Mouse (Mus musculus) c-Kit-negative CD71-positive TER-119-positive erythroid progenitor cells, embryonic 14.5 days (primary cell): Measurements from ENCODE around the gene Cblb.

Source experiments
- DNase-seq: peaks from one replicate; pipeline ENCODE4 v3.0.0-alpha.2; 2013; ENCODE audit warnings: low read depth, low spot score

The Cblb gene

DNA sequence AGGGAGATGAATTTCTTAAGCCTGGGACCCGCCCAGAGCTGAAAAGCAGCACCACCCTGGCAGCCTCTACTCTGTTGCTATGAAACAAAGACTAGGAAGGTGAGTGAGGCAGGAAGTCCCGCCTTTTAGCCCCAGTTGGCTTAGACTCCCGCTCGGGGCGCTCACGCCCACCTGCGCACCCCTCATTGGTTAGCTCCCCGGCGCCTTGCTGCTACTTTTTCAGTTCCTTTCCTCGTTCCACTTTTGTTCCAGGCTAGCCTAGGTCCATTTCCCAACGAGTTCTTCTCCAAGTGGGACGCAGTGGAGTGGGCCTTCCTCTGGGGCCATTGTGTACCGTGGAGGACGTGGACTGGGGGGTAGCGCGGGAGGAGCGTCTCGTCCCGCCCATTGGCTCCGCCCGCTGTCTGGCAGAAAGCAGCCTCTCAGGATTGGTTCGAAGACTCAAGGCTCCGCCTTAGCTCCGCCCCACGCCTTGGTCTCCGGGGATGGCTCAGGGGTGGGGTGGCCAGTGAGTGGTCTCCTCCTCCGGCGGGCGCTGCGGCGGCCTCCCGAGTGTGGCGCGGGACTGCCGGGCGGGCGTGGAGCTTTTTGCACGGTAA lies at the start of gene Cblb:
Gene Cblb (plus strand): TSS at position 135 of the 599 bp plus-strand sequence.
- peak; percentile 91 for DNase-seq

GRCm38 (mm10) chr16:51985436-51985835 lies 45.6 kb upstream of the Cblb start:
- no peak for DNase-seq

DNA sequence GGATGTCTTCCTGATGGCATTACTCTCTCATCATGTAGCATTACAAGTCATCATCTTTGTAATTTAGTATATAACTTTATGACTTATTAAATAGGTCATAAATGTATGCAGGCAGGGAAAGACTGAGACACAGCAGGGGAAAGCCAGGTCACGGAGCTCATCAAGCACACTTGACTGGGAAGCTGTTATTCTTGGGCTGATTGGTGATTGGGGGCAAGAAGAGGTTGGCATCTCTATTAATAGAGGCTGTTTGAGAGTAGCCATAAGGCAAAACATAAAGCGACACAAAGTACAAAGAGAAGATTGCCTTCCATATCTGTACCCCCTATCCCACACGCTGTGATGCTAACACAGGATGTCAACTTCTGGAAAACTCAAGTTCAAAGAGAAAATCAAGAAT lies 44.8 kb upstream of the Cblb start:
- no peak for DNase-seq

DNA sequence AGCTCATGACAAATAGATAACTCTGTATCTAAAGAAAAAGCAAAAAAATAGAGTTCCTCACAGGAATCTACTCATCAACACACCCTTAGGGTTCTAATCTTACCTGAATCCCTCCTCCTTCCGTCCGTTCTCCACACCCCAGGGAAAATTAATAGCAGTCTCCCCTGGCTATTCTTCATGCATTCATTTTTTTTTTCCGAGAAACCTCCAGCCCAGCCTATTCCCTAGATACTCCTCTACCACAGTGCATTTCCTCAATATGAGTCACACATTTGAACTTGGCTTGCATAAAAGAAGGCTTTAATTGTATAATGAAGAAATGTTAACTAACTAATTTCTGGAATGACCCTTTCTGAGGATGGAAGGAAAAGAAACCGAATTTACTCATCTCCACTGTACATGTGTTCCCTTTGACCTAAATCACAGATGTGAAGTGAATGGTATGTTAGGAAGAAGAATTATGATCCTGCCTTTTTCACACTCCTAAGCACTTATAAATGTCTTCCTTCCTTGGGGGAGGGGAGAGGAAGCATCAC lies 43.9 kb upstream of the Cblb start:
- no peak for DNase-seq

- DNase-seq = no peak
Observed at GRCm38 (mm10) chr16:51988027-51988426, 43.0 kb upstream of the Cblb start.

DNA sequence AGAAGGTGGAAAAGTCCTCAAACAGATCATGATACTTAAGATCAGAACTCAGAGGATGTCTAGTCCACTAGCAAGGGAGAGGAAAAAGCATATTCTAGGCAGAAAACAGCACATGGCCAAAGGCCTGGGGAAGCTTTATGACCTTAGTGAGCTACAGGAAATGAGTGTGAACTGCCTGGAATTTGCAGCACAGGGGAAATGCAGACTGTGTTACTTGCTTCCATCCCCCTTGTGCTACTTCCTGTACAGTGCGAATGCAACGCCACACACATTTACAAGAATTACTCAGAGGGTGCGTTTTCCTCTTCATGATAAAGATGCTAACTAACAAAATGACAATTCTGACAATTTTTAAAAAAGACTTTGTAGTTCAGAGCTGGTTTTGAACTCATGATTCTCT lies 41.8 kb upstream of the Cblb start:
- DNase-seq = no peak

DNA sequence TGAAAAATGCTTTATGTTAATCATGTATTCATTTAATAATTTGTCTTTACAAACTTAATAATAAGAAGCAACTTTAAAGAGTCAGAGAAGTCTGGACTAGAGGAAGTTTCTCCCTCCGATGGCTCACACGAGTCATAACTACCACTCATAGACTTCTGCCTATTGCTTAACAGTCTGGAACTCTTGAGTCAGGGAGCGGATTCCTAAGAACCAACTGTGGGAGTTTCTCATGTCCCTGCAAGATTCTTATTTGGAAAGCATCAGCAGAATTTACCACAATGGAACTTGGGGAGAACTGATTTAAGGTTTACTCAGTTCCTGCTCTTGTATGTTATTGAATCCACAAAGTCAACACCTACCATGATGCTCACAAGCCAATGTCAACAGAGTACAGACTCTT lies 31.0 kb upstream of the Cblb start:
- DNase-seq = no peak

- DNase-seq = no peak
Observed at GRCm38 (mm10) chr16:52000801-52001200, 30.2 kb upstream of the Cblb start.

GRCm38 (mm10) chr16:52007006-52007405 lies 24.0 kb upstream of the Cblb start:
- no peak for DNase-seq

GRCm38 (mm10) chr16:52008471-52008870 lies 22.6 kb upstream of the Cblb start:
- DNase-seq = no peak

DNA sequence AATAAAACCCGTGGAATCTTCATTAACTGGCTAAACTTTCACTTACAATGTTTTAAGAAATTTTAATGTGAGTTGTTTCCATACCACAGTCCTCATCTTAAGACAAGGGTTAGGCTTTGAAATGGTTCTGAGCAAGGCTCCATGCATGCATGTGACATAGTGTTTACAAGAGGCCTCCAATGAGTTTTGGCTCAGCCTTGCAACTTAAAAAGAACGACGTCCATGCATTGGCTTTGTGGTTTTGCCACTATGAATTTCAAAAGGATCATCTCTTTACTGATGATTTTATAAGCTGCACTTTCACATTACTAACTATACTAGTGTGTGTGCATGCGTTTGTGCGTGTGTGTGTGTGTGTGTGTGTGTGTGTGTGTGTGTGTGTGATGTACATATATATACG lies 21.6 kb upstream of the Cblb start:
- DNase-seq = no peak

GRCm38 (mm10) chr16:52012984-52013383 lies 18.0 kb upstream of the Cblb start:
- DNase-seq = no peak

DNA sequence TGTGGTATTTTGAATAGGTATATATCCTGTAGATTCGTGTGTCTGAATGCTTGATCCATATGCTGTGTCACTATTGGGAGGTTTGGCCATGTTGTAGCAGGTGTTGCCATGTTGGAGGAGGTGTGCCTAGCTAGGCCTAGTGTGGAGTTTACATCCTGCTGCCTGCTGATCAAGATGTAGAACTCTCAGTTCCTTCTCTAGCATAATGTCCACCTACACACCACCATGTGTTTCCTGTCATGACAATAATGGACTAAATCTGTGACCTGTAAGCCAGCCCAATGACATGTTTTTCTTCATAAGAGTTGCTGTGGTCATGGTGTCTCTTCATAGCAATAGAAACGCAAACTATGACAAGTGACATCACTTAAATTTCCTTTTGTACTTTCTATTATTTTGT lies 17.2 kb upstream of the Cblb start:
- no peak for DNase-seq

DNA sequence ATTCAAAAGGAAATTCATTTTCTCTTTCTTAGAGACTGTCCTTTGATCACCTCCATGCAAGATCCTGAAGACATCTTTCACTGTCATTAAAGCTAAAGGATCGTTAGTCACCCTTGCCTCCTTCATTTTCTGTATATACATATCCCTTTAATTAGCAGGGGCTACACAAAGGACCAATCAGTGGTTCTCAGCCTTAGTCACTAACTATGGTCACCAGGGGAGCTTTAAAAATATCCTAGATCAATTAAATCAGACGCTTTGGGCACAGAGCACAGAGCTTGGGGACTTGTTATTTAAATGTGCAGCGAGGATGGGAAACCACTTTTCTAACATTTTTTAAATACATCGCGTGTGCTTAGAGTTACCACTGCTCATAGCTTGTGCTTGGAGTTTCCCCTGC lies 7.6 kb upstream of the Cblb start:
- no peak for DNase-seq

DNA sequence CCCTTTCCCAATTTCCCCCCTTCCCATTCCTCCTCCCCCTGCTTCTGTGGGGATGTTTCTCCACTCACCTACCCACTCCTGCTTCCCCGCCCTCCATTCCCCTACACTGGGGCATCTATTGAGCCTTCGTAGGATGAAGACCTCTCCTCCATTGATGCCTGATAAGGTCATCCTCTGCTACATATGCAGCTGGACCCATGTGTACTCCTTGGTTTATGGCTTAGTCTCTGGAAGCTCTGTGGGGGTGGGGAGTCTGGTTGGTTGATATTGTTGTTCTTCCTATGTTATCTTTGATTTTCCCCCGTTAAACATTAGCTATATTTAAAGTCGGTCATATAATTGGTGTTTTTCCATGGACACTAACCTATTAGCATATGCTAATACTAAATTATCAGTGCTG lies 3.7 kb upstream of the Cblb start:
- DNase-seq = no peak

DNA sequence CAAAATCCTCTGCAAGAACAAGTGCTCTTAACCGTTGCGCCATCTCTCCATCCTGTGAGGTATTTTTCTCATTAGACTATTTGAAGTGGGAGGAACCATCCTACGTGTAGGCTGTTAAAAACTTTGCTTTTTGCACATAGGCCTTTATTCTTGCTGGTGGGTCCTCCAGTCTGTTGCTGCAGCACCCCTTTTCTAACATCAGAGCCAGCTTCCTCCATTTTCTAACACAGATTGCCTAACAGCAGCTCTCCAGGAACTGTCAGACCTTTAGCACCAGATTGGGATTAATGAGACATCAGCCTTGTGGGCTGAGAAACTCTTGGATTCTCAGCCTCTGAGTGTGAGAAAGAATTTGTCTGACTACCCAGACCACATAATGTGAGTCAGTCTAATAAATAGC lies 2.0 kb upstream of the Cblb start:
- no peak for DNase-seq

- DNase-seq = peak; percentile 17
Observed at GRCm38 (mm10) chr16:52031712-52032251, 757 bp downstream of the Cblb start.

DNA sequence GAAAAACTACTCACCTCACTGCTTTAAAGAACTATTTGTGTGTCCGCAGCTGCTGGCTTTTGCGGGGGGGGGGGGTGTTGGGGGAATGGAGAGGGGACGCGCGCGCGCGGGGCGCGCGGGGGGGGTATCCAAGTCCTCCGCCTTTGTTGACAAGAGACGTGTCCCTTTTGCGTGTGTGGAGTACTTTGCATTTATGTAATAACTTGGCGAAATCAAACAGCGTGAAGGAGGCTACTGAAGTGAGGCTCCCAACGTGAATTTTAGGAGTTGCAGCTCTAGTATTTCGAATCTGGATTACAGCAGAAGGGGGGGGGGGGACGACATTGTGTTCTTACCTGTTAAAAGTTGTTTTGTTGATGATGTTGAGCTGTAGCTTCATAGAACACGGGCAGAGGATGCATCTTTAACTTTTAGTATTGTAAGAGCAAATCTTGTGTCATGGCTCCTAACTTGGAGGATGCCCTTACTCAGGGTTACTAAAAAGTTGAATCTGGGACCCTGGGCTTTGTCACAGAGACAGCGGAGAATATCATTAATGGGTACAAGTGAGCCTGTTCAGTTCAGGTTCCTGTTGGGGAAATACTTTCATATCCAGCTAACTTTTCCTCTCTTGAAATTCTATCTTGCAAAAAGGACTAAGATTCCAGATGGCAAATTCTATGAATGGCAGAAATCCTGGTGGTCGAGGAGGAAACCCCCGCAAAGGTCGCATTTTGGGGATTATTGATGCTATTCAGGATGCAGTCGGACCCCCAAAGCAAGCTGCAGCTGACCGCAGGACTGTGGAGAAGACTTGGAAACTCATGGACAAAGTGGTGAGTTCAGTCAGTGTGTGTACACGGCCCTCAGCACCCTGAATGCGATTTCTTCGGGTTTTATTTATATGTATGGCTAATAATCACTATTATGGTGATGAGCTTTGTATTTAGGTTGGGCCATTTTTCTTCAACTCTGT lies 1.6 kb downstream of the Cblb start:
- no peak for DNase-seq

GRCm38 (mm10) chr16:52033381-52034315 lies 2.6 kb downstream of the Cblb start:
- no peak for DNase-seq

- DNase-seq = no peak
Observed at GRCm38 (mm10) chr16:52034356-52034755, 3.3 kb downstream of the Cblb start.

DNA sequence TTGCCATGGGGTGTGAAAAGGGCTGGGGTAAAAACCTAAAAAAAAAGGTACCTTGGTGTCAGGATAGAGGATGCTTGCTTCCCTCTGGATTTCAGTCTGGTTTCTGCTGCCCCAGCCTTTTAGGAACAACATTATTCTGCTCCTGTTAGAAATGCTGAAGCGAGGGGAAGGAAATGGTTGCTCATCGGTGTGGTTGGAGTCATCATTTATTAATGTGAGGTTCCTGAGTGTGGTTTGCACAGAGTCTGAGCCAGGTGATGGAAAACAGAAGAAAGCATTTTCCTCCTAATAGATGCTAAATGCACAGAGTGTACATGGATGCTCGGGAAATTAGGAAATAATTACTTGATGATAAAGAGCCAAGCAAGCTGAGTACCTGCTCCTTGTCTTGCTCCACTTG lies 5.3 kb downstream of the Cblb start:
- no peak for DNase-seq
